Mouse (Mus musculus): ENCODE results near the gene Mthfs.

DNA sequence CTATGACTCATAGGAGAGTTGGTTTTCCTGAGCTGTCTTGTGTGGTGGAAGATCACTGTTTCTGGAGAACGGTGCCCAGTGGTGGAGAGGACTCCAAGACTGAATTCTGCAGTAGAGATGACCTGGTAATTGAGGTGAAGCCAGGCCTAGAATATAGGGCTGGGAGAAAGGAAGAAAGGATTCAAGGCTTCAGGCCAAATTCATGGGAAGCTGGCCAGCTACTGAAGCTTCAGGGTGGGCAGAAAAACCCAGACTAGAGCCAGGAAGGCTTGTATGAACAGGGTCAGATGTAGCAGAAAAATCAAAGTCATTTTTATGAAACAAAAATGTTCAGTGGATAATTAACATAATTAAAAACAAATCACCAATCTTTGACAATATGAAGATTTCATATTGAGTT, 163.3 kb downstream of the Mthfs start:
- TF ChIP-seq CTCF (IDR thresholded peaks at IDR 0.05; ENCODE audit: control insufficient read depth, insufficient read depth, insufficient read length) (no peak), USF1 (IDR thresholded peaks at IDR 0.05; ENCODE audit: low read depth) (no peak)
